Mouse (Mus musculus) spleen, adult 2 months (tissue): Measurements from ENCODE around the gene Cyp2j12. TPM values are rescaled to one million over a fixed set of nuclear protein-coding genes. Genes with fewer than 3 reads are reported as not detected.
"Not testable (repeated sequence)": the region's sequence is repeated elsewhere in the genome, so short reads cannot be mapped to it uniquely, and the experiment has no call there.

Source experiments
- DNase-seq, 2 experiments: peaks; one replicate each; pipeline versions ENCODE4 v3.0.0 to v3.0.0-alpha.2; 2012 to 2021; ENCODE audit warnings: low spot score in 2 of 2, low read depth in 1 of 2
- H3K27ac ChIP-seq: fragments of 200-500 bp; 2 replicates; pipeline ENCODE4 v1.5.1; 2012; ENCODE audit warnings: low read length, inconsistent platforms; ENCODE audit not compliant: insufficient read depth
- H3K27me3 ChIP-seq: fragments of 200-500 bp; 2 replicates; pipeline ENCODE4 v1.6.1; 2012; ENCODE audit warnings: mild to moderate bottlenecking, moderate library complexity, low read length, inconsistent platforms; ENCODE audit not compliant: control insufficient read depth, insufficient read depth
- H3K36me3 ChIP-seq: fragments of 200-500 bp; 2 replicates; pipeline ENCODE4 v1.6.1; 2012; ENCODE audit warnings: mild to moderate bottlenecking, low read length, inconsistent platforms; ENCODE audit not compliant: control insufficient read depth, insufficient read depth
- H3K4me1 ChIP-seq: fragments of 200-500 bp; 2 replicates; pipeline ENCODE4 v1.6.1; 2011; ENCODE audit warnings: inconsistent platforms; ENCODE audit not compliant: control insufficient read depth, insufficient read depth, insufficient read length
- H3K4me3 ChIP-seq: fragments of 200-500 bp; 2 replicates; pipeline ENCODE4 v1.5.1; 2011; ENCODE audit warnings: mild to moderate bottlenecking, inconsistent platforms; ENCODE audit not compliant: insufficient read depth, insufficient read length; ENCODE audit errors: extremely low read depth
- CTCF ChIP-seq: fragments of 200-500 bp; IDR thresholded peaks from 2 replicates; pipeline ENCODE4 v1.5.1; 2011; ENCODE audit warnings: mild to moderate bottlenecking, inconsistent platforms; ENCODE audit not compliant: insufficient read depth, insufficient read length, insufficient replicate concordance; ENCODE audit errors: extremely low read depth
- POLR2A ChIP-seq: fragments of 200-500 bp; IDR thresholded peaks from 2 replicates; pipeline ENCODE4 v1.6.1; 2011; ENCODE audit warnings: low read depth, low read length, inconsistent platforms
- WGBS: fragments of 180-500 bp; shearing (Covaris S2); methylation state at CpG from one replicate; pipeline ENCODE4 v1.1.7; 2018; 5-methylcytosine and 5-hydroxymethylcytosine counted together
- polyA plus RNA-seq: library from polyadenylated mRNA; depleted of rRNA; stranded (reverse); fragments of >200 nt; gene quantifications from 2 replicates; pipeline ENCODE4 v1.2.3, GENCODE M21; 2012; rRNA removed

Gene Cyp2j12
- not detected in 2 replicates for polyA plus RNA-seq

DNA sequence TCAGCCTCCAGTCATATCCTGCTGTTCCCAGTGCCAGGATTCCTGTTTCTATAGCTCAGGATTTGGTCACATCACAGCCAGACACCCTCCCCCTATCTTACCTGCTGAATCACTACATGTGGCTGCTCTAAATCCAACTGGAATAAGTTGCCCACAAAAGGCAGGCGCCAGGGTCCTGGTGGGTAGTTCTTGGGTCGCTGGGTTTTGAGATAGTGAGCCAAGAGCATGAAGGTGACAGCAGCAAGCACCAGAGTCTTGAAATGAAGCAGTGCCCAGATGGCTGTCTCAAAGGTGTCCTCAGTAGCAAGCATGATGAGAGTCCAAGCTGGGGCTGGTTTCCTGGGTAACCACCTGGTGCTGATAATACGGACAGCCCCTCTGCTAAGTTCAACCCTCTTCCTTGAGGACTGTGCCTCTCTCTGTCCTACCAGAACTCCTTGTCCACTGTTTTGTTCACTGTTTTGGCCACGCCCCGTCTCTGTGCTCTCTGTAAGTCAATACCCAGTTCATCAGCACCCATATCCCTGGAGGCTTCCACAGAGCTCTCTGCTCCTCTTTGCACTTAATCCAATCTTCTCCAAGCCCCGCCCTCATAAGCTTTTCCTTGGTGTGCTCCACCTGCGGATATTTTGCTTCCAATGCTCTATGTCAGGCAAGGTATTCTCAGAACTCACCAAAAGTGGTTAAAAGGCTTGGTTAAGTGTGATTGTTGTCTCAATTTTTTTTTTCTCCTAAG, at the start of gene Cyp2j12:
TSS of gene Cyp2j12 (minus strand) at position 421 of the 736 bp plus-strand sequence.
- Histone ChIP-seq H3K4me3 (no peak within 1 kb of the TSS), H3K27me3 (no peaks in the 10 kb centered on the region), H3K4me1 (no peaks in the 10 kb centered on the region), H3K36me3 (no peaks in the 10 kb centered on the region), H3K27ac (no peak within 1 kb of the TSS)
- TF ChIP-seq CTCF, result no peak
- no peak for TF ChIP-seq POLR2A
- 76% methylated on average over 7 of the region's 7 CpGs for WGBS
- no peak for DNase-seq

DNA sequence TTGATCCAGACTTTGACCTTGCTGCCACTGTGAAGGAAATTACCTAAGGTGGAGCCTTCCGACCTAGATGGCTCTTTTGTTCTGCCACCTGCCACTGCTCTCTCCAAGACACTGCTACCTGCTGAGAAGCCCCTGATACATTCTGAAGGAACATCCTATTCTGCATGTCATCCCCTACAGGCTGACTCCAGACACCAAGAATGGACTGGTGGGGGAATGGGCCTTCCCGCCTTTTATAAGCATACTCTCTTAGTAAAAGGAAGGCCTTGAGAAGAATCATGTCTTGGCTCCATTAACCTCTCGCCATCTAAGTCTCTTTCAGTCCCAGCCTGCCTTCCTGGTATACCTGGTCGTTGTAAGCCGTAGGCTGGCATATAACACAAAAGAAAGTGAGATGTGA, 48.4 kb upstream of the Cyp2j12 start:
- WGBS, result 89% methylated on average over 5 of the region's 5 CpGs
- H3K27me3 ChIP-seq, H3K4me3 ChIP-seq, DNase-seq, H3K4me1 ChIP-seq, H3K36me3 ChIP-seq, H3K27ac ChIP-seq: not testable (repeated sequence)

GRCm38 (mm10) chr4:96188671-96189070, 47.7 kb upstream of the Cyp2j12 start:
- H3K27ac ChIP-seq, H3K36me3 ChIP-seq, H3K27me3 ChIP-seq, DNase-seq, H3K4me3 ChIP-seq, H3K4me1 ChIP-seq: not testable (repeated sequence)
- 78% methylated on average over 2 of the region's 2 CpGs for WGBS

DNA sequence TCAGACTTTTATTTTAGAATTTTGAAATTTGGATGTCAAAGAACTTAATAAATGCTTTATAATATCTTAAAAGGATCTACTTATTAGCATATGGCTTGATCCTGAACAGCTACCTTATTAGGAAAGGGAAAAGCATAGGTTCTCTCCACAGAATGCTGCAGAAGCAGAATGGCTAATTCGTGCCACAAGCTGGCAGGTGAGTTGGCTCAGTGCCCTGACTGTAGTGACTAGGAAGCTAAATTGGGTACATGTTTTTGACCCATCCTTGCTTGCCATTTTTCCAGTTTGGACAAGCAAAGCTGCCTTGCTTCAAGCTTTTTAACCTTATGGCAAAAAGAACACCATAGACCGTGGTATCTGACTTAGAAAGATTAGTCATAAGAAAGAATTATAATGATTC, 47.2 kb upstream of the Cyp2j12 start:
- not testable (repeated sequence) for H3K36me3 ChIP-seq, H3K27ac ChIP-seq, DNase-seq, H3K27me3 ChIP-seq, H3K4me1 ChIP-seq, H3K4me3 ChIP-seq
- 80% methylated on average over 2 of the region's 2 CpGs for WGBS

GRCm38 (mm10) chr4:96184716-96185115, 43.8 kb upstream of the Cyp2j12 start:
- WGBS, result 88% methylated on average over 2 of the region's 2 CpGs
- H3K27me3 ChIP-seq, H3K4me3 ChIP-seq, H3K36me3 ChIP-seq, DNase-seq, H3K4me1 ChIP-seq, H3K27ac ChIP-seq: not testable (repeated sequence)

DNA sequence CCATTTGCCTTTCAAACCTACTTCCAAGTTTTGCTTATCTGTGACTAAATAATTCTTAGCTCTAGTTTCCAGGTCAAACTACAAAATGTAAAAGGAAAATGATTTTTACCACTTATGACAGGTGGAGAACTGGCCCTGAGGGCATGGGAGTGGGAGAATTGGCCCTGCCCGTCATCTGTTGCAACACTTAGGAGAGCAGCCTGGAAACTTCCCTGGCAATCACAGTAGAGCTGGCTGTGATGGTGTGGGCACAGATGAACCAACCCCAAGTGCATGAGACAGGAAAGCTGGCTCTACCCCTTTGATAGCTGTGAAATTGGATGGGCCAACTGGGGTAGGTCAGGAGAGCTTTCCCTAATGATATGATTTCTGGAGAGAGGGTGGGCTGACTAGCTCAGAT, 21.9 kb upstream of the Cyp2j12 start:
- no peak for DNase-seq
- no peak overlapping the region for H3K4me3 ChIP-seq
- no peak overlapping the region for H3K27ac ChIP-seq
- TF ChIP-seq POLR2A, result no peak
- no peak for TF ChIP-seq CTCF
- H3K36me3 ChIP-seq, result no peaks in the 10 kb centered on the region
- H3K4me1 ChIP-seq, result no peaks in the 10 kb centered on the region
- WGBS, result 84% methylated on average over 1 of the region's 1 CpGs
- H3K27me3 ChIP-seq, result no peaks in the 10 kb centered on the region

- DNase-seq, result no peak
- TF ChIP-seq CTCF (no peak), POLR2A (no peak)
- H3K27me3 ChIP-seq, result no peaks in the 10 kb centered on the region
- no peak overlapping the region for H3K27ac ChIP-seq
- H3K4me1 ChIP-seq, result no peaks in the 10 kb centered on the region
- H3K36me3 ChIP-seq, result no peaks in the 10 kb centered on the region
- no peak overlapping the region for H3K4me3 ChIP-seq
- WGBS, result 76% methylated on average over 1 of the region's 1 CpGs
Observed at GRCm38 (mm10) chr4:96161575-96161974, 20.6 kb upstream of the Cyp2j12 start.

DNA sequence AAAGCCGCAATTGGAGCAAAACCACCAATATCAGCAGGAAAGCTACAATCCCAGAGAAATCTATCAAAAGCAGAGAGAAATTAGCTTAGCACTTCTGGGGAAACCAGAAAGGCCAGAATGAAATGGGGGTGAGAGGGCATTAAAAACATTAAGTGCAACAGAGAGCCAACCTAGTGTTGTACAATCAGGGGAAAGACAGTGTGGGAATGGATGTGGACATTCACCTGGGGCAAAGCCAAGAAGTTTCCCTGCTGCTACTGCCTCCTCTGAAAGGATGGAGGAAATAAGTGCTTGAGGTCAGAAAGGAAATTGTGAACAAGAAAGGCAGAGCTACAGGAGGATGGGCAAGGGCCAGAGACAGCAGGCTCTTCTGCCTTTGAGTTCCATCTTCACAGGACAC, 1.7 kb downstream of the Cyp2j12 start:
- 81% methylated on average over 1 of the region's 1 CpGs for WGBS
- H3K27ac ChIP-seq, result no peak overlapping the region
- TF ChIP-seq CTCF, result no peak
- no peak for TF ChIP-seq POLR2A
- no peak overlapping the region for H3K4me3 ChIP-seq
- no peaks in the 10 kb centered on the region for H3K27me3 ChIP-seq
- DNase-seq, result no peak
- H3K36me3 ChIP-seq, result no peaks in the 10 kb centered on the region
- no peaks in the 10 kb centered on the region for H3K4me1 ChIP-seq
